Mouse (Mus musculus) heart, embryonic 10.5 days (tissue): ENCODE measurements around the gene Prdm15. TPM values are rescaled to one million over a fixed set of nuclear protein-coding genes. Genes with fewer than 3 reads are reported as not detected.

Experiments
- DNase-seq: peaks from one replicate; pipeline ENCODE4 v3.0.0-alpha.2; 2017; ENCODE audit warnings: low spot score
- H3K27ac ChIP-seq: fragments of 300-500 bp; sonication (generic); 2 replicates; pipeline ENCODE4 v1.5.1; 2016; ENCODE audit warnings: mild to moderate bottlenecking
- H3K27me3 ChIP-seq: fragments of 300-500 bp; sonication (generic); 2 replicates; pipeline ENCODE4 v1.6.1; 2016; ENCODE audit warnings: mild to moderate bottlenecking; ENCODE audit not compliant: poor library complexity, insufficient read depth, severe bottlenecking
- H3K36me3 ChIP-seq: fragments of 300-500 bp; sonication (generic); 2 replicates; pipeline ENCODE4 v1.6.1; 2016; ENCODE audit warnings: mild to moderate bottlenecking, moderate library complexity
- H3K4me1 ChIP-seq: fragments of 300-500 bp; sonication (generic); 2 replicates; pipeline ENCODE4 v1.6.1; 2016; ENCODE audit warnings: mild to moderate bottlenecking
- H3K4me3 ChIP-seq: fragments of 300-500 bp; sonication (generic); 2 replicates; pipeline ENCODE4 v1.5.1; 2016; ENCODE audit warnings: mild to moderate bottlenecking, moderate library complexity
- H3K9me3 ChIP-seq: fragments of 300-500 bp; sonication (generic); 2 replicates; pipeline ENCODE4 v1.6.1; 2016; ENCODE audit warnings: mild to moderate bottlenecking, moderate library complexity
- WGBS: fragments of 180-500 bp; shearing (Covaris S2); methylation state at CpG from one replicate; pipeline ENCODE4 v1.1.7; 2016; 5-methylcytosine and 5-hydroxymethylcytosine counted together
- microRNA-seq: library from miRNA; unstranded; fragments of <30 nt; microRNA quantifications from one replicate; pipeline ENCODE4, GENCODE M21; 2017
- polyA plus RNA-seq: library from polyadenylated mRNA; unstranded; fragments of >200 nt; fragmentation: Nextera tagmentation; extraction: Ambion mirVana; gene quantifications from 2 replicates; pipeline ENCODE4 v1.2.1, GENCODE M21; 2016

Prdm15 gene
- polyA plus RNA-seq, 1 experiment from 2014 or later, result 9.7 TPM

DNA sequence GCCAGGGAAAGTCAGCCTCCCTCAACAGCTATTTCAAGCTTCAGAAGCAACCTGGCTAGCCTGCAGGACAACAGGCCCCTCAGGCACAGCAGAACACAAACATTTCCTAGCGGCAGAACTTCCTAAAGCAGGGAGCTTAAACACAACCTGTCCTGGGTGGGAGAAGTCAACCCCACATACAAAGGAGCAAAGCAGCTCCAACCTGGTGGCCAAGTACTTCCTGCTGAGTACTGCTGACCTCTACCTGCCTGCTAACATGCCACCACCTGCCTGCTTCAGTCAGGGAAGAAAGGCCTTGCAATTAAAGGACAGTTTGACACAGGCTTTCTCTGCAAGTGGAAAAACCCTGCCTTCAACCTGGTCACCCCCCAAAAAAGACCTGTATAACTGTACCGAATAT is 89.9 kb downstream of the Prdm15 start:
- 44% methylated on average over 2 of the region's 2 CpGs for WGBS
- no peaks in the 10 kb centered on the region for H3K36me3 ChIP-seq
- no peaks in the 10 kb centered on the region for H3K9me3 ChIP-seq
- DNase-seq, result no peak
- H3K4me1 ChIP-seq, result peaks cover 40% of the 10 kb centered on the region
- peak overlapping the region; percentile 72 for H3K4me3 ChIP-seq
- H3K27ac ChIP-seq, result no peak overlapping the region
- H3K27me3 ChIP-seq, result peaks cover 50% of the 10 kb centered on the region

DNA sequence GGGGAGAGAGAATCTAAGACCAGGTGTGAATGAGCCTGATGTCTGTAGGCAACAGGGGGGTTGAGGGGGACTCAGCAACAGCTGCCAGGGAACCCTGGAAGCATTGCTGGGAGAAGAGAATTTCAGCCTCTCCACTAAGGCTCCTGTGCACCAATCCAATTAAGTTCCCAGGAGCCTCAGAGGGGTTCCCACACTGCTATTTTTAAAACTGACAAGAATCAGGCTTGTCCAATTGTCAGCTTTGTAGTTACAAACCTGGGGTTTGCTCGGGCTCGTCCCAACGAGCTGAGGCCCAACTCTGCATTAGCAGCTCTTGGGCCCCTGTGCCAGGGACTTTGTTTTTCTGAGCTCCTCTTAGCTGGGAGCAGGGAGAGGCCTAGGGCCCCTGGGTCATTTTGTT is 92.0 kb downstream of the Prdm15 start:
- Histone ChIP-seq H3K36me3 (no peaks in the 10 kb centered on the region), H3K9me3 (no peaks in the 10 kb centered on the region), H3K4me1 (peaks cover 40% of the 10 kb centered on the region), H3K27me3 (peaks cover 34% of the 10 kb centered on the region), H3K27ac (peak overlapping the region; percentile 67), H3K4me3 (no peak overlapping the region)
- no peak for DNase-seq
- WGBS, result 19% methylated on average over 3 of the region's 3 CpGs

DNA sequence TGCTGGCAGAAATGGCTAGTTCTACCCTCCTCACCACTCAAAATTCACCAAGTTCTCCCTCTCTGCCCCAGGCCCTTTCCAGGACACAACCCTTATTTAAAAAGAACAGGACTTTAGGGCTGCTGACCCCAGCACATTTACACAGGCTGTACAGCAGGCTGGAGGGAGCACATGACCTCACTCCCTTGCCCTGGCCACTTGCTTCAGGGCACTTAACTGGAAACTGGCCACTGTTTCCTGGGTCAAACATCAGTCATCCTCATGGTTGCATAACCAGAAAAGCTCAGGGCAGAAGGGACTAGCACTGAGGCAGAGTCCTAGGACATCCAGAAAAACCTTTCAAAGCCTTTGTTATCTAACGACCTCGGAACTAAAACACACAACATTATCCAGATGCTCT is 93.4 kb downstream of the Prdm15 start:
- 42% methylated on average over 2 of the region's 2 CpGs for WGBS
- no peak for DNase-seq
- Histone ChIP-seq H3K4me3 (no peak overlapping the region), H3K9me3 (no peaks in the 10 kb centered on the region), H3K4me1 (peaks cover 35% of the 10 kb centered on the region), H3K27me3 (peaks cover 21% of the 10 kb centered on the region), H3K27ac (no peak overlapping the region), H3K36me3 (no peaks in the 10 kb centered on the region)

DNA sequence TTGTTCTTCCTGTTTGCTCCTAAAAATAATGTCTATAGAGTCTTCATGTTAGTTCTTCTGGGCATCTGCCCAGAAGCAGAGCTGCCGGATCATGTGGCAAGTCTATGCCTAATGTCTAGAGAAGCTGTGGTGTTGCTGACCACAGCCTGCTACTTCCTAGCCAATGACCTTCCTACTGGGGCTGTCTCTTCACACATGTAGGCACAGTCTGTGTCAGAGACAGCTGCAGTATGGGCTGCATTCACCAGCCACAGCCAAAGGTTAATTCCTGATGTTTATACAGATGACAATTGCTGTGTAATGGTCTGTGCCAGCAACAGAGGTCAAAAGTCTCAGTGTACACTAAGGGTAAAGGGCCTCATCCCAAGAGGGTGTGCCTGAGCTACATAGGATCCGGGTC is 95.2 kb downstream of the Prdm15 start:
- 83% methylated on average over 2 of the region's 2 CpGs for WGBS
- no peaks in the 10 kb centered on the region for H3K36me3 ChIP-seq
- no peak for DNase-seq
- H3K9me3 ChIP-seq, result no peaks in the 10 kb centered on the region
- peaks cover 3% of the 10 kb centered on the region; the same call in 1 of the 2 replicates for H3K27me3 ChIP-seq
- H3K4me1 ChIP-seq, result peaks cover 36% of the 10 kb centered on the region
- H3K4me3 ChIP-seq, result no peak overlapping the region
- H3K27ac ChIP-seq, result no peak overlapping the region

DNA sequence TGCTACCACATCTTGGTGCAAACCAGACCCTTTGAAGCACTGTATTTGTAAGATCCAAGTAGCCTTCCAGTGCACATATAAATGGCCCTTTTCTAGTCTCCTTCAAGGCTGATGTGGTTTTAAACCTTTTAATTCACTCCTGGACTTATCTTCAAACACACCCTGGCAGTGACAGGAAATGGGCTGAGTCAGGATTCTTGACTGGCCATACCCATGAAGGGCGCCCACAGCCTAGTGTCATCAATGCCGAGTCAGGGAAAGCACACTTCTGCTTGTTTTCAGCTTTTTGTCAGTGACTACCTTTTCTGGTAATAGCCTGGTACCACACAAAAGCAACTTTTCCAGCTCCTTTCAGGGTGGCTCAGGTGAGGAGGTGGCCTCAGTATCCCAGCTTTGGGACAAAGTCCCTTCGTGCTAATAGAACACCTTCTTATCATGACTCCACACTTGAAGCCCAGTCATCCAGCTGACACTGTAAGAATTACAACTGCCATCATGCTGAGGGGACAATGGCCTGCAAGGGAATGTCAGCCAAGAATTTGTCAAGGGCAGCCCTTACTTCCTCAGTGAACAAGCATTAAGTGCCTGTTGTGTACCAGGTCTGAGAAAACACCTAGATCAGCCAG is 99.2 kb downstream of the Prdm15 start:
- WGBS, result 52% methylated on average over 3 of the region's 3 CpGs
- Histone ChIP-seq H3K27ac (no peak overlapping the region), H3K4me3 (no peak overlapping the region)

GRCm38 (mm10) chr16:97751884-97752283 is 99.8 kb downstream of the Prdm15 start:
- 0 out of 2 replicates have a peak, but pooled peaks cover 6% of the 10 kb centered on the region for H3K36me3 ChIP-seq
- peaks cover 20% of the 10 kb centered on the region; the same call in 1 of the 2 replicates for H3K4me1 ChIP-seq
- H3K27ac ChIP-seq, result no peak overlapping the region
- H3K4me3 ChIP-seq, result no peak overlapping the region
- no peak for DNase-seq
- 74% methylated on average over 8 of the region's 8 CpGs for WGBS
- H3K9me3 ChIP-seq, result no peaks in the 10 kb centered on the region
- no peaks in the 10 kb centered on the region for H3K27me3 ChIP-seq

More for the DNA sequence above, 99.2 kb downstream of the Prdm15 start:
- no peak for DNase-seq
- Histone ChIP-seq H3K36me3 (0 out of 2 replicates have a peak, but pooled peaks cover under 1% of the 10 kb centered on the region), H3K4me1 (peaks cover 20% of the 10 kb centered on the region; the same call in 1 of the 2 replicates), H3K27me3 (no peaks in the 10 kb centered on the region), H3K9me3 (no peaks in the 10 kb centered on the region)

DNA sequence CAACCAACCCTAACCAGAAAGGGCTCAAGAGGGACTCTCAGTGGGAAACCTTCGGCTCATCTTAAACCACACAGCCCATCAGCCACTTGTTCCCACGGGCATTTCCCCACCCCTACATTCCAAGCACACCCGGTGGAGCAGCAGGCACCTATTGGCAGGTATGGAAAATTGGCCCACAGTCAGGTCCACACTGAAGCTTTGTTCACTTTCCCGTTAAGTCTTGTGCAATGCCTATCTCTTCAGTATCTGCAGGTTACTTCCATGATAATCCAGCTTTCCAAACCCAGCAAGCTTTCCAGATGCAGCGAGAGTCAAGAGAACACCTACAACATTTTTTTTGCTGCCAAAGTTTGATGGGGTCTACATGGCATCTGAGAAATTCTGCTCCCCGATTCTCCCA is 103.2 kb downstream of the Prdm15 start:
- WGBS, result 84% methylated on average over 6 of the region's 6 CpGs
- H3K4me3 ChIP-seq, result no peak overlapping the region
- H3K4me1 ChIP-seq, result peaks cover 20% of the 10 kb centered on the region; the same call in 1 of the 2 replicates
- no peaks in the 10 kb centered on the region for H3K27me3 ChIP-seq
- H3K27ac ChIP-seq, result no peak overlapping the region
- no peak for DNase-seq
- H3K36me3 ChIP-seq, result peaks cover 21% of the 10 kb centered on the region
- H3K9me3 ChIP-seq, result no peaks in the 10 kb centered on the region

Small RNAs within 50 kb of the gene (microRNA-seq; reads per million reads assigned to microRNA genes)
- gene Mir6964, result not detected

Other genes starting within 250 kb of the Prdm15 start
- 0.68 and 2.5 TPM in 2 replicates for gene Tmprss2, start 240.7 kb downstream of the Prdm15 start, polyA plus RNA-seq
- gene Ripk4, start 88.1 kb downstream of the Prdm15 start, polyA plus RNA-seq, result 4.8 and 5.4 TPM in 2 replicates
- gene C2cd2, start 110.7 kb upstream of the Prdm15 start, polyA plus RNA-seq, result 16.3 and 18.4 TPM in 2 replicates
- gene Zbtb21, start 110.8 kb upstream of the Prdm15 start, polyA plus RNA-seq, result 10.1 and 10.2 TPM in 2 replicates
- gene B230307C23Rik, start 145.5 kb upstream of the Prdm15 start, polyA plus RNA-seq, result 15.3 and 20.1 TPM in 2 replicates
- gene A630089N07Rik, start 230.6 kb upstream of the Prdm15 start, polyA plus RNA-seq, result 20.2 and 25.5 TPM in 2 replicates